In genomic region chr12:91353783-91354182, GRCm38 (mm10) we compare ENCODE assay signal across 23 mouse cellular contexts. TPM values are rescaled to one million over a fixed set of nuclear protein-coding genes. Genes with fewer than 3 reads are reported as not detected.
DNase-seq lines count a peak whose midpoint lies in the region; ATAC-seq and TF ChIP-seq lines count a peak whose summit lies in the region.
"Had no signal": no experiment of that assay in that cellular context is flagged by ENCODE, and none has a peak within 500 bp of the region (broad histone marks: within the 10 kb centered on the region; RNA-seq: fewer than 3 reads in every experiment).

No protein-coding gene starts in this region.

- no peak for TF ChIP-seq EP300 in stomach, postnatal 0 days (optimal IDR thresholded peaks at IDR 0.05)

- DNase-seq in stomach, postnatal 0 days (ENCODE audit: low spot score): no peak
- no peak for DNase-seq in left cerebral cortex, adult 11 months (ENCODE audit: low spot score)
- DNase-seq in heart, adult 18-20 months: no peak
- DNase-seq in adrenal gland, adult 2 months: no peak
- DNase-seq in cerebellum, postnatal 14 days: no peak
- DNase-seq: adrenal gland, postnatal 14 days; cerebellum, adult 18-20 months; cerebellum, postnatal 10 days; embryo, embryonic 11 days; forebrain, postnatal 0 days; gastrocnemius, postnatal 14 days; heart, postnatal 36 days had no signal

- no peak for TF ChIP-seq CTCF in stomach, postnatal 0 days (IDR thresholded peaks at IDR 0.05; ENCODE audit: low read depth)

- no peaks in the 10 kb centered on the region for H3K4me1 ChIP-seq in stomach, embryonic 15.5 days
- no peaks in the 10 kb centered on the region for H3K4me1 ChIP-seq in stomach, postnatal 0 days (replicated peaks; ENCODE audit: control insufficient read depth, insufficient read depth)
- peaks cover 38% of the 10 kb centered on the region for H3K4me1 ChIP-seq in liver, embryonic 12.5 days
- peaks cover 11% of the 10 kb centered on the region for H3K4me1 ChIP-seq in liver, embryonic 16.5 days (ENCODE audit: control insufficient read depth, low read depth, low read length)
- H3K4me1 ChIP-seq: embryonic facial prominence, embryonic 12.5 days; forebrain, embryonic 13.5 days; heart, embryonic 13.5 days; hindbrain, embryonic 15.5 days had no signal

- 87% methylated on average over 8 of the region's 8 CpGs for WGBS in stomach, embryonic 15.5 days
- 88% methylated on average over 8 of the region's 8 CpGs for WGBS in stomach, postnatal 0 days
- WGBS in liver, embryonic 12.5 days (ENCODE audit: insufficient replicate concordance): 30% methylated on average over 8 of the region's 8 CpGs
- 35% methylated on average over 8 of the region's 8 CpGs for whole genome bisulfite sequencing in liver, embryonic 16.5 days (ENCODE audit: insufficient replicate concordance)

- ATAC-seq in stomach, embryonic 15.5 days (ENCODE audit: insufficient read depth, low FRiP score, low read depth): peak; percentile 65
- ATAC-seq in stomach, postnatal 0 days (ENCODE audit: low FRiP score, low TSS enrichment): no peak
- peak; percentile 96 for ATAC-seq in liver, embryonic 12.5 days
- peak; percentile 89 for ATAC-seq in liver, embryonic 16.5 days (ENCODE audit: low read depth)
- ATAC-seq: forebrain, embryonic 13.5 days; forebrain, postnatal 0 days had no signal

- H3K27me3 ChIP-seq in stomach, embryonic 15.5 days (replicated peaks): no peaks in the 10 kb centered on the region
- H3K27me3 ChIP-seq in stomach, postnatal 0 days (ENCODE audit: control insufficient read depth, insufficient read depth, low read length): no peaks in the 10 kb centered on the region
- no peaks in the 10 kb centered on the region for H3K27me3 ChIP-seq in liver, embryonic 12.5 days (replicated peaks)
- no peaks in the 10 kb centered on the region for H3K27me3 ChIP-seq in liver, embryonic 16.5 days (ENCODE audit: control insufficient read depth, insufficient read depth, low read depth, low read length)
- H3K27me3 ChIP-seq: embryonic facial prominence, embryonic 12.5 days; forebrain, embryonic 13.5 days; heart, embryonic 13.5 days; hindbrain, embryonic 15.5 days had no signal

- H3K4me2 ChIP-seq in stomach, embryonic 15.5 days: no peak overlapping the region
- H3K4me2 ChIP-seq in stomach, postnatal 0 days (replicated peaks; ENCODE audit: low read depth): no peak overlapping the region
- peak overlapping the region; percentile 64 for H3K4me2 ChIP-seq in liver, embryonic 12.5 days
- H3K4me2 ChIP-seq in liver, embryonic 16.5 days (ENCODE audit: low read depth, low read length): peak overlapping the region; percentile 37
- H3K4me2 ChIP-seq: embryonic facial prominence, embryonic 12.5 days; forebrain, embryonic 13.5 days; heart, embryonic 13.5 days; hindbrain, embryonic 15.5 days had no signal

- H3K36me3 ChIP-seq in stomach, embryonic 15.5 days: no peaks in the 10 kb centered on the region
- no peaks in the 10 kb centered on the region for H3K36me3 ChIP-seq in stomach, postnatal 0 days (ENCODE audit: control insufficient read depth, insufficient read depth, low read length)
- H3K36me3 ChIP-seq in liver, embryonic 12.5 days: peaks cover 28% of the 10 kb centered on the region
- H3K36me3 ChIP-seq in liver, embryonic 16.5 days (ENCODE audit: control insufficient read depth, insufficient read depth): peaks cover 3% of the 10 kb centered on the region
- H3K36me3 ChIP-seq: embryonic facial prominence, embryonic 12.5 days; heart, embryonic 13.5 days; hindbrain, embryonic 15.5 days had no signal

- no peak overlapping the region for H3K4me3 ChIP-seq in stomach, embryonic 15.5 days (replicated peaks)
- H3K4me3 ChIP-seq in stomach, postnatal 0 days (ENCODE audit: low read depth, low read length): no peak overlapping the region
- peak overlapping the region; percentile 21 for H3K4me3 ChIP-seq in liver, embryonic 12.5 days
- H3K4me3 ChIP-seq in liver, embryonic 16.5 days (ENCODE audit: low read depth, low read length): no peak overlapping the region; the same call in 1 of the 2 replicates
- H3K4me3 ChIP-seq: embryonic facial prominence, embryonic 12.5 days; forebrain, embryonic 13.5 days; heart, embryonic 13.5 days; hindbrain, embryonic 15.5 days had no signal

- H3K27ac ChIP-seq in stomach, embryonic 15.5 days: no peak overlapping the region
- no peak overlapping the region for H3K27ac ChIP-seq in stomach, postnatal 0 days (replicated peaks)
- peak overlapping the region; percentile 78 for H3K27ac ChIP-seq in liver, embryonic 12.5 days
- peak overlapping the region; percentile 39 for H3K27ac ChIP-seq in liver, embryonic 16.5 days (ENCODE audit: low read length)
- H3K27ac ChIP-seq: embryonic facial prominence, embryonic 12.5 days; forebrain, embryonic 13.5 days; heart, embryonic 13.5 days; hindbrain, embryonic 15.5 days had no signal

- no peak overlapping the region for H3K9ac ChIP-seq in stomach, embryonic 15.5 days
- no peak overlapping the region for H3K9ac ChIP-seq in stomach, postnatal 0 days (ENCODE audit: low read length)
- H3K9ac ChIP-seq in liver, embryonic 12.5 days: peak overlapping the region; percentile 31; the same call in 1 of the 2 replicates
- no peak overlapping the region for H3K9ac ChIP-seq in liver, embryonic 16.5 days (ENCODE audit: low read depth, low read length)
- H3K9ac ChIP-seq: embryonic facial prominence, embryonic 12.5 days; forebrain, embryonic 13.5 days; forebrain, postnatal 0 days; heart, embryonic 13.5 days; hindbrain, embryonic 15.5 days had no signal

- no peaks in the 10 kb centered on the region for H3K9me3 ChIP-seq in stomach, embryonic 15.5 days
- H3K9me3 ChIP-seq in stomach, postnatal 0 days (ENCODE audit: control insufficient read depth, low read length): no peaks in the 10 kb centered on the region
- no peaks in the 10 kb centered on the region for H3K9me3 ChIP-seq in liver, embryonic 12.5 days (replicated peaks)
- no peaks in the 10 kb centered on the region for H3K9me3 ChIP-seq in liver, embryonic 16.5 days (replicated peaks; ENCODE audit: control insufficient read depth, low read length)
- H3K9me3 ChIP-seq: embryonic facial prominence, embryonic 12.5 days; forebrain, embryonic 13.5 days; heart, embryonic 13.5 days; hindbrain, embryonic 15.5 days had no signal

RNA-seq across cellular contexts. Expression of gene Cep128, which starts 30.4 kb away (rescaled TPM):
- 8.0 and 8.4 TPM in 2 replicates for polyA plus RNA-seq in stomach, embryonic 15.5 days (2015; fragmentation: Nextera tagmentation; extraction: Ambion mirVana)
- polyA plus RNA-seq in stomach, postnatal 0 days (2015; fragmentation: Nextera tagmentation; extraction: Ambion mirVana): 1.5 and 2.0 TPM in 2 replicates
- 13.8 and 15.1 TPM in 2 replicates for polyA plus RNA-seq in liver, embryonic 12.5 days (2016; fragmentation: Nextera tagmentation; extraction: Ambion mirVana)
- 8.9 and 10.2 TPM in 2 replicates for polyA plus RNA-seq in liver, embryonic 16.5 days (2015; fragmentation: Nextera tagmentation; extraction: Ambion mirVana)
- 10 to 100 TPM; 12.1 to 13.5 TPM for total RNA-seq in heart, adult 18-20 months (2021)
- 1 to 10 TPM; 3.0 to 3.1 TPM for total RNA-seq in adrenal gland, adult 2 months (2021)
- 0.81 and 1.5 TPM in 2 replicates for polyA plus RNA-seq in adrenal gland, adult 2 months (2012; rRNA removed)

RNA-seq across cellular contexts. Expression of gene Tshr, which starts 30.6 kb away (rescaled TPM):
- 0.53 and 0.63 TPM in 2 replicates for polyA plus RNA-seq in stomach, embryonic 15.5 days (2015; fragmentation: Nextera tagmentation; extraction: Ambion mirVana)
- 0.23 and 0.32 TPM in 2 replicates for polyA plus RNA-seq in stomach, postnatal 0 days (2015; fragmentation: Nextera tagmentation; extraction: Ambion mirVana)
- 0.05 TPM in 1 of 2 replicates, not detected in the other for polyA plus RNA-seq in liver, embryonic 12.5 days (2016; fragmentation: Nextera tagmentation; extraction: Ambion mirVana)
- polyA plus RNA-seq in liver, embryonic 16.5 days (2015; fragmentation: Nextera tagmentation; extraction: Ambion mirVana): 0.07 and 0.09 TPM in 2 replicates
- under 1 TPM; 0.32 to 0.72 TPM for total RNA-seq in heart, adult 18-20 months (2021)
- total RNA-seq in adrenal gland, adult 2 months (2021): 10 to 100 TPM in 1 of 2 experiments, 1 to 10 TPM in 1; 9.2 to 11.2 TPM
- polyA plus RNA-seq in adrenal gland, adult 2 months (2012; rRNA removed): 3.3 and 5.0 TPM in 2 replicates
- total RNA-seq: common myeloid progenitor, adult 5-6 weeks; MEL had no signal
- polyA plus RNA-seq: C2C12; hindbrain, embryonic 11.5 days had no signal

Comparison
In these comparisons a context has a peak if more than half of its experiments do, and no peak if none do; other contexts are left out.
1. H3K27ac ChIP-seq: peak in liver, embryonic 12.5 days (single experiment) and liver, embryonic 16.5 days (single experiment); none in stomach, embryonic 15.5 days (single experiment) and stomach, postnatal 0 days (single experiment).
2. H3K4me2 ChIP-seq: peak in liver, embryonic 12.5 days (single experiment) and liver, embryonic 16.5 days (single experiment); none in stomach, embryonic 15.5 days (single experiment) and stomach, postnatal 0 days (single experiment).